In the genomic region with DNA sequence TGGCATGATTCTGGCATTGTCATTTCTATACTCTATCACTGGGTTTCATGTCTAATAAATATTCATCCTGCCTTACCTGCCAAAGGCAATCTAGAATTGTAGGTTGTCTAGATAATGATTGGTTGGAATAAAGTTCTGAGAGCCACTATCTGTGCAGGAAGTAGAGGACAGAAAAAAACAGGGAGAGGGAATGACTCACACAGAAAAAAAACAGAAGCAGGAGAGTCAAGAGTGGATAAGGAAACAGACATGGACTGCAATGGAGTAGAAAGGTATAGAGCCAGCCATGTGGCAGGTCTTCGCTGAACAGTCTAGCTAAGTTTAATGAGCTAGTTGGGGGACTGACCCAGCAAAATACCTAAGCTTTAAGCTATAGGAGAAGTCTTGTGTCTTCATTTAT, we compare ENCODE assay signal across 31 mouse cellular contexts.
"Had no signal": no experiment of that assay in that cellular context is flagged by ENCODE, and none has a peak within 500 bp of the region (broad histone marks: within the 10 kb centered on the region; RNA-seq: fewer than 3 reads in every experiment).

No protein-coding gene starts in this region.

- DNase-seq: left cerebral cortex, postnatal 4 days; liver; liver, embryonic 13.5 days; liver, postnatal 0 days; lung, adult 18-20 months; lung, adult 2 months; lung, embryonic 14.5 days; lung, postnatal 10 days; lung, postnatal 14 days; lung, postnatal 36 days; lung, postnatal 4 days; midbrain, embryonic 14.5 days had no signal

- H3K9ac ChIP-seq: limb, embryonic 12.5 days; limb, embryonic 13.5 days; limb, embryonic 15.5 days; liver, embryonic 12.5 days; liver, embryonic 13.5 days; liver, embryonic 14.5 days; liver, embryonic 15.5 days; liver, postnatal 0 days; lung, embryonic 14.5 days; lung, embryonic 15.5 days; midbrain, embryonic 12.5 days; midbrain, embryonic 13.5 days; midbrain, embryonic 15.5 days had no signal

- H3K27ac ChIP-seq: limb, embryonic 10.5 days; limb, embryonic 12.5 days; limb, embryonic 13.5 days; limb, embryonic 15.5 days; liver, embryonic 12.5 days; liver, embryonic 13.5 days; liver, embryonic 14.5 days; liver, embryonic 15.5 days; lung, embryonic 15.5 days; macrophage; midbrain, embryonic 10.5 days; midbrain, embryonic 12.5 days; midbrain, embryonic 13.5 days; midbrain, embryonic 15.5 days had no signal

- H3K36me3 ChIP-seq: limb, embryonic 10.5 days; limb, embryonic 12.5 days; limb, embryonic 13.5 days; limb, embryonic 15.5 days; liver, embryonic 12.5 days; liver, embryonic 13.5 days; liver, embryonic 15.5 days; lung, embryonic 15.5 days; midbrain, embryonic 10.5 days; midbrain, embryonic 12.5 days; midbrain, embryonic 13.5 days; midbrain, embryonic 15.5 days had no signal

- H3K4me3 ChIP-seq: limb, embryonic 10.5 days; limb, embryonic 12.5 days; limb, embryonic 13.5 days; limb, embryonic 15.5 days; liver, embryonic 12.5 days; liver, embryonic 13.5 days; liver, embryonic 15.5 days; lung, embryonic 15.5 days; megakaryocyte, embryonic 14.5 days; midbrain, embryonic 10.5 days; midbrain, embryonic 12.5 days; midbrain, embryonic 13.5 days; midbrain, embryonic 15.5 days; myocyte had no signal

- ATAC-seq: liver, embryonic 12.5 days; liver, postnatal 0 days; lung, postnatal 0 days; midbrain, embryonic 13.5 days; midbrain, embryonic 15.5 days; midbrain, embryonic 16.5 days had no signal

- H3K27me3 ChIP-seq: limb, embryonic 12.5 days; limb, embryonic 13.5 days; limb, embryonic 15.5 days; liver, embryonic 12.5 days; liver, embryonic 13.5 days; liver, embryonic 15.5 days; lung, embryonic 15.5 days; megakaryocyte, embryonic 14.5 days; midbrain, embryonic 12.5 days; midbrain, embryonic 13.5 days; midbrain, embryonic 15.5 days had no signal

- H3K4me2 ChIP-seq: limb, embryonic 12.5 days; limb, embryonic 13.5 days; limb, embryonic 15.5 days; liver, embryonic 11.5 days; liver, embryonic 12.5 days; liver, embryonic 13.5 days; liver, embryonic 15.5 days; lung, embryonic 14.5 days; lung, embryonic 15.5 days; midbrain, embryonic 11.5 days; midbrain, embryonic 12.5 days; midbrain, embryonic 13.5 days; midbrain, embryonic 15.5 days had no signal

- H3K4me1 ChIP-seq: limb, embryonic 10.5 days; limb, embryonic 12.5 days; limb, embryonic 13.5 days; limb, embryonic 15.5 days; liver, embryonic 12.5 days; liver, embryonic 13.5 days; liver, embryonic 15.5 days; lung, embryonic 15.5 days; megakaryocyte, embryonic 14.5 days; midbrain, embryonic 10.5 days; midbrain, embryonic 12.5 days; midbrain, embryonic 13.5 days; midbrain, embryonic 15.5 days had no signal

- H3K9me3 ChIP-seq: limb, embryonic 10.5 days; limb, embryonic 12.5 days; limb, embryonic 13.5 days; limb, embryonic 15.5 days; liver, embryonic 12.5 days; liver, embryonic 13.5 days; liver, embryonic 15.5 days; lung, embryonic 15.5 days; midbrain, embryonic 10.5 days; midbrain, embryonic 12.5 days; midbrain, embryonic 13.5 days; midbrain, embryonic 15.5 days had no signal
